In genomic region chr5:100037965-100038713, GRCm38 (mm10) we compare ENCODE assay signal across 8 mouse cellular contexts. TPM values are rescaled to one million over a fixed set of nuclear protein-coding genes. Genes with fewer than 3 reads are reported as not detected.
DNase-seq lines count a peak whose midpoint lies in the region; ATAC-seq and TF ChIP-seq lines count a peak whose summit lies in the region.

No protein-coding gene starts in this region.

- TF ChIP-seq CTCF in brain, embryonic 14.5 days (IDR thresholded peaks at IDR 0.05; ENCODE audit: borderline replicate concordance, extremely low read depth, insufficient read depth, insufficient read length) = 0 out of 2 replicates have a peak, but pooled peaks have one; percentile 0

- peak overlapping the region; percentile 95 for H3K4me2 ChIP-seq in heart, embryonic 12.5 days
- H3K4me2 ChIP-seq in liver, embryonic 11.5 days = peak overlapping the region; percentile 83
- H3K4me2 ChIP-seq in myocyte (ENCODE audit: low read depth) = peak overlapping the region; percentile 89

- H3K9me3 ChIP-seq in heart, embryonic 12.5 days (replicated peaks) = no peaks in the 10 kb centered on the region
- no peaks in the 10 kb centered on the region for H3K9me3 ChIP-seq in liver, embryonic 11.5 days (ENCODE audit: control insufficient read depth, low read length)

- peak; percentile 68 for ATAC-seq in erythroblast, adult 5-6 weeks (replicated peaks; ENCODE audit: low FRiP score, poor library complexity, severe bottlenecking)
- peak; percentile 58 for ATAC-seq in heart, embryonic 12.5 days (ENCODE audit: insufficient number of reproducible peaks, low FRiP score)
- peak; percentile 32 for ATAC-seq in liver, embryonic 11.5 days (replicated peaks; ENCODE audit: low FRiP score)

- H3K27me3 ChIP-seq in heart, embryonic 12.5 days (replicated peaks) = no peaks in the 10 kb centered on the region
- no peaks in the 10 kb centered on the region for H3K27me3 ChIP-seq in liver, embryonic 11.5 days (replicated peaks; ENCODE audit: control insufficient read depth, insufficient read depth, low read length)
- H3K27me3 ChIP-seq in myocyte (ENCODE audit: control insufficient read depth, insufficient read depth, insufficient read length) = no peaks in the 10 kb centered on the region
- H3K27me3 ChIP-seq in splenic B cell, adult 2 months (ENCODE audit: control insufficient read depth, insufficient read depth, low read length, poor library complexity, severe bottlenecking) = no peaks in the 10 kb centered on the region

- DNase-seq in B cell, adult 2 months = peak; percentile 93 to 94
- peak; percentile 94 for DNase-seq in brain, embryonic 14.5 days (ENCODE audit: low read depth)
- peak; percentile 97 for DNase-seq in kidney, postnatal 10 days
- peak; percentile 86 for DNase-seq in liver, embryonic 11.5 days (ENCODE audit: low spot score)
- DNase-seq in splenic B cell, adult 2 months (ENCODE audit: low read depth, low spot score) = peak; percentile 90

- H3K27ac ChIP-seq in heart, embryonic 12.5 days (ENCODE audit: poor library complexity, severe bottlenecking) = peak overlapping the region; percentile 98
- peak overlapping the region; percentile 89 for H3K27ac ChIP-seq in liver, embryonic 11.5 days (ENCODE audit: low read depth, low read length)

- WGBS in heart, embryonic 12.5 days = under 1% methylated on average over 36 of the region's 45 CpGs
- 1% methylated on average over 45 of the region's 45 CpGs for WGBS in liver, embryonic 11.5 days

- peak overlapping the region; percentile 96 for H3K4me3 ChIP-seq in heart, embryonic 12.5 days
- H3K4me3 ChIP-seq in liver, embryonic 11.5 days (ENCODE audit: low read depth, low read length) = peak overlapping the region; percentile 93
- peak overlapping the region; percentile 95 for H3K4me3 ChIP-seq in myocyte

- peaks cover 32% of the 10 kb centered on the region for H3K4me1 ChIP-seq in heart, embryonic 12.5 days (replicated peaks)
- peaks cover 16% of the 10 kb centered on the region for H3K4me1 ChIP-seq in liver, embryonic 11.5 days (replicated peaks; ENCODE audit: control insufficient read depth, insufficient read depth, low read length)

- H3K79me2 ChIP-seq in myocyte (ENCODE audit: control insufficient read depth, insufficient read depth) = peaks cover 84% of the 10 kb centered on the region

- peaks cover 41% of the 10 kb centered on the region for H3K36me3 ChIP-seq in heart, embryonic 12.5 days
- H3K36me3 ChIP-seq in liver, embryonic 11.5 days (ENCODE audit: control insufficient read depth, insufficient read depth, low read length) = peaks cover 31% of the 10 kb centered on the region
- H3K36me3 ChIP-seq in myocyte (ENCODE audit: control insufficient read depth, insufficient read depth) = peaks cover 45% of the 10 kb centered on the region
- peaks cover 9% of the 10 kb centered on the region for H3K36me3 ChIP-seq in splenic B cell, adult 2 months (ENCODE audit: control insufficient read depth, insufficient read depth, low read length, poor library complexity, severe bottlenecking)

- TF ChIP-seq POLR2A in brain, embryonic 14.5 days (IDR thresholded peaks at IDR 0.05; ENCODE audit: borderline replicate concordance, extremely low read depth, insufficient read depth, insufficient read length, poor library complexity, severe bottlenecking) = no peak
- TF ChIP-seq POLR2A in myocyte (IDR thresholded peaks at IDR 0.05; ENCODE audit: insufficient read length, low read depth) = no peak

- H3K9ac ChIP-seq in heart, embryonic 12.5 days = peak overlapping the region; percentile 100
- peak overlapping the region; percentile 100 for H3K9ac ChIP-seq in liver, embryonic 11.5 days (ENCODE audit: low read depth, low read length)

- H3ac ChIP-seq in myocyte (ENCODE audit: control insufficient read depth, insufficient read length) = peak overlapping the region; percentile 93

TF ChIP-seq in myocyte, 11 proteins besides CTCF, POLR2A, EP300 and RAD21:
- TF ChIP-seq MYOD1 (IDR thresholded peaks at IDR 0.05; ENCODE audit: control insufficient read depth in 1 of 3, insufficient read length in 2 of 3, low read depth in 2 of 3) (peak in 2 of 3 experiments; percentile 76 to 88), MYOG (IDR thresholded peaks at IDR 0.05; ENCODE audit: control insufficient read depth in 1 of 3, insufficient read depth in 1 of 3, insufficient read length in 2 of 3, low read depth in 2 of 3) (peak; percentile 49 to 85 (median 59)), POLR2AphosphoS2 (IDR thresholded peaks at IDR 0.05; ENCODE audit: insufficient read length, low read depth) (no peak), REST (IDR thresholded peaks at IDR 0.05; ENCODE audit: insufficient read depth, insufficient read length) (no peak), TCF12 (IDR thresholded peaks at IDR 0.05; ENCODE audit: insufficient read depth, poor library complexity, severe bottlenecking) (peak; percentile 5)

RNA-seq across cellular contexts. Expression of gene Hnrnpdl, which starts 1.3 kb away (rescaled TPM):
- polyA plus RNA-seq in brain, embryonic 14.5 days (2012; rRNA removed) = 454 and 560 TPM in 2 replicates
- 78.4 and 82.3 TPM in 2 replicates for total RNA-seq in erythroblast, adult 5-6 weeks (2015; ENCODE audit: low replicate concordance)
- 106 and 110 TPM in 2 replicates for total RNA-seq in erythroblast, adult 5-6 weeks (2017; ENCODE audit: low replicate concordance)
- 112 and 117 TPM in 2 replicates for polyA plus RNA-seq in heart, embryonic 12.5 days (2016; fragmentation: Nextera tagmentation; extraction: Ambion mirVana)
- 143 and 157 TPM in 2 replicates for polyA plus RNA-seq in liver, embryonic 11.5 days (2014; fragmentation: Nextera tagmentation; extraction: Ambion mirVana)
- 45.4 TPM for polyA plus RNA-seq in myocyte (2012; fragmentation: generic; extraction: Trizol)

RNA-seq across cellular contexts. Expression of gene Enoph1, which starts 1.6 kb away (rescaled TPM):
- polyA plus RNA-seq in brain, embryonic 14.5 days (2012; rRNA removed) = 57.5 and 59.5 TPM in 2 replicates
- total RNA-seq in erythroblast, adult 5-6 weeks (2015; ENCODE audit: low replicate concordance) = 8.4 and 11.5 TPM in 2 replicates
- 3.8 and 7.2 TPM in 2 replicates for total RNA-seq in erythroblast, adult 5-6 weeks (2017; ENCODE audit: low replicate concordance)
- polyA plus RNA-seq in heart, embryonic 12.5 days (2016; fragmentation: Nextera tagmentation; extraction: Ambion mirVana) = 26.0 and 26.9 TPM in 2 replicates
- polyA plus RNA-seq in liver, embryonic 11.5 days (2014; fragmentation: Nextera tagmentation; extraction: Ambion mirVana) = 52.6 and 61.2 TPM in 2 replicates
- polyA plus RNA-seq in myocyte (2012; fragmentation: generic; extraction: Trizol) = 8.2 TPM

RNA-seq across cellular contexts. Expression of gene 4930524J08Rik, which starts 59.3 kb away (rescaled TPM):
- 3.4 and 4.9 TPM in 2 replicates for polyA plus RNA-seq in brain, embryonic 14.5 days (2012; rRNA removed)
- 2.5 TPM in 1 of 2 replicates, not detected in the other for total RNA-seq in erythroblast, adult 5-6 weeks (2015; ENCODE audit: low replicate concordance)
- 1.4 TPM in 1 of 2 replicates, not detected in the other for total RNA-seq in erythroblast, adult 5-6 weeks (2017; ENCODE audit: low replicate concordance)
- 1.4 and 1.6 TPM in 2 replicates for polyA plus RNA-seq in heart, embryonic 12.5 days (2016; fragmentation: Nextera tagmentation; extraction: Ambion mirVana)
- 1.3 and 1.9 TPM in 2 replicates for polyA plus RNA-seq in liver, embryonic 11.5 days (2014; fragmentation: Nextera tagmentation; extraction: Ambion mirVana)
- polyA plus RNA-seq in myocyte (2012; fragmentation: generic; extraction: Trizol) = 2.1 TPM

RNA-seq across cellular contexts. Expression of gene Hnrnpd, which starts 59.4 kb away (rescaled TPM):
- polyA plus RNA-seq in brain, embryonic 14.5 days (2012; rRNA removed) = 244 and 283 TPM in 2 replicates
- total RNA-seq in erythroblast, adult 5-6 weeks (2015; ENCODE audit: low replicate concordance) = 107 and 120 TPM in 2 replicates
- 56.6 and 94.7 TPM in 2 replicates for total RNA-seq in erythroblast, adult 5-6 weeks (2017; ENCODE audit: low replicate concordance)
- polyA plus RNA-seq in heart, embryonic 12.5 days (2016; fragmentation: Nextera tagmentation; extraction: Ambion mirVana) = 213 and 235 TPM in 2 replicates
- 150 and 152 TPM in 2 replicates for polyA plus RNA-seq in liver, embryonic 11.5 days (2014; fragmentation: Nextera tagmentation; extraction: Ambion mirVana)
- 86.4 TPM for polyA plus RNA-seq in myocyte (2012; fragmentation: generic; extraction: Trizol)

Comparison
In these comparisons a context has a peak if more than half of its experiments do, and no peak if none do; other contexts are left out.
1. Peak in every context shown above with its lines: DNase-seq, ATAC-seq, H3K4me3 ChIP-seq and H3K27ac ChIP-seq.